Mouse (Mus musculus) hindbrain, embryonic 11.5 days (tissue): ENCODE results near the gene Ift88. TPM values are rescaled to one million over a fixed set of nuclear protein-coding genes. Genes with fewer than 3 reads are reported as not detected.
"Not testable (repeated sequence)": the region's sequence is repeated elsewhere in the genome, so short reads cannot be mapped to it uniquely, and the experiment has no call there.

Experiments used
- ATAC-seq: fragments of 200-750 bp; cut with Nextera tagmentation; 2 replicates; pipeline ENCODE4 v1.8.0; 2017; ENCODE audit warnings: mild to moderate bottlenecking, moderate TSS enrichment, moderate library complexity; ENCODE audit not compliant: low FRiP score
- DNase-seq: peaks from one replicate; pipeline ENCODE4 v3.0.0-alpha.2; 2015; ENCODE audit warnings: low spot score
- H3K27ac ChIP-seq: fragments of 300-500 bp; sonication (generic); 2 replicates; pipeline ENCODE4 v1.5.1; 2014; ENCODE audit warnings: mild to moderate bottlenecking, low read depth, low read length
- H3K27me3 ChIP-seq: fragments of 300-500 bp; sonication (generic); 2 replicates; pipeline ENCODE4 v1.6.1; 2014; ENCODE audit warnings: mild to moderate bottlenecking, low read length, moderate library complexity, mixed read lengths; ENCODE audit not compliant: control insufficient read depth, insufficient read depth
- H3K36me3 ChIP-seq: fragments of 300-500 bp; sonication (generic); 2 replicates; pipeline ENCODE4 v1.6.1; 2014; ENCODE audit warnings: mild to moderate bottlenecking, low read length, moderate library complexity, mixed read lengths; ENCODE audit not compliant: control insufficient read depth, insufficient read depth
- H3K4me1 ChIP-seq: fragments of 300-500 bp; sonication (generic); replicated peaks from 2 replicates; pipeline ENCODE4 v1.6.1; 2014; ENCODE audit warnings: low read length, mixed read lengths; ENCODE audit not compliant: control insufficient read depth, insufficient read depth
- H3K4me2 ChIP-seq: fragments of 300-500 bp; sonication (generic); replicated peaks from 2 replicates; pipeline ENCODE4 v1.6.1; 2014; ENCODE audit warnings: mild to moderate bottlenecking, low read depth, low read length
- H3K4me3 ChIP-seq: fragments of 300-500 bp; sonication (generic); 2 replicates; pipeline ENCODE4 v1.5.1; 2014; ENCODE audit warnings: low read depth, low read length
- H3K9ac ChIP-seq: fragments of 300-500 bp; sonication (generic); 2 replicates; pipeline ENCODE4 v1.6.1; 2014; ENCODE audit warnings: low read depth, low read length
- H3K9me3 ChIP-seq: fragments of 300-500 bp; sonication (generic); 2 replicates; pipeline ENCODE4 v1.6.1; 2016; ENCODE audit warnings: low read length; ENCODE audit not compliant: control insufficient read depth
- WGBS: fragments of 180-500 bp; shearing (Covaris S2); extraction: QIAGEN DNeasy Blood & Tissue Kit; methylation state at CpG from one replicate; pipeline ENCODE4 v1.1.7; 2014; 5-methylcytosine and 5-hydroxymethylcytosine counted together
- polyA plus RNA-seq: library from polyadenylated mRNA; unstranded; fragments of >200 nt; fragmentation: Nextera tagmentation; extraction: Ambion mirVana; gene quantifications from 2 replicates; pipeline ENCODE4 v1.2.1, GENCODE M21; 2014

Ift88 gene
- polyA plus RNA-seq, 1 experiment from 2014 or later: 21.4 TPM

GRCm38 (mm10) chr14:57409106-57409505 lies 14.8 kb upstream of the Ift88 start:
- Histone ChIP-seq H3K36me3 (no peaks in the 10 kb centered on the region), H3K9ac (no peak overlapping the region), H3K4me3 (no peak overlapping the region), H3K27ac (no peak overlapping the region), H3K9me3 (no peaks in the 10 kb centered on the region), H3K4me2 (no peak overlapping the region), H3K27me3 (no peaks in the 10 kb centered on the region), H3K4me1 (no peaks in the 10 kb centered on the region)
- WGBS: 40% methylated on average over 6 of the region's 6 CpGs
- no peak for DNase-seq
- ATAC-seq: no peak

GRCm38 (mm10) chr14:57412166-57412565 lies 11.7 kb upstream of the Ift88 start:
- no peak overlapping the region for H3K9ac ChIP-seq
- H3K27ac ChIP-seq: no peak overlapping the region
- no peaks in the 10 kb centered on the region for H3K27me3 ChIP-seq
- no peak overlapping the region for H3K4me2 ChIP-seq
- DNase-seq (peak; percentile 19), ATAC-seq (no peak)
- no peaks in the 10 kb centered on the region for H3K36me3 ChIP-seq
- no peaks in the 10 kb centered on the region for H3K9me3 ChIP-seq
- no peak overlapping the region for H3K4me3 ChIP-seq
- H3K4me1 ChIP-seq: no peaks in the 10 kb centered on the region
- WGBS: 69% methylated on average over 7 of the region's 7 CpGs

DNA sequence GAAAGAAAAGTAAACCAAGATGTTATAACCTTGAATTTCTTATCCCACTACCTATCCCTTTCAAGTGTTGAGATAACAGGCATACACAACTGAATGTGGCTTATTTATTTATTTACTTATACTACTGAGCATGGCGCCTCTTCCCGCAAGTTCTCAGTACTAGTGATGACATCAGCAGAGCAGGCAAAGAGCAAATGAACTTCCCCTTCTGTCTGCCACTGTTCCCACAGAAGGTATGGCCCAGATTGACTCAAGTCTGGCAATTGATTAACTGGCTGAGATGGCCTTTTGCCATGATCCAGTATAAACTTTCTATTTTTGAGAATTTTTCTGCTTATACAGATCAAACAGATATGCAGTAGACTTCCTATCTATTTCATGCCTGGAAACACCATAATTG lies 6.7 kb upstream of the Ift88 start:
- ATAC-seq (no peak), DNase-seq (no peak)
- H3K9ac ChIP-seq: no peak overlapping the region
- H3K27me3 ChIP-seq: no peaks in the 10 kb centered on the region
- no peaks in the 10 kb centered on the region for H3K9me3 ChIP-seq
- H3K4me2 ChIP-seq: no peak overlapping the region
- H3K36me3 ChIP-seq: no peaks in the 10 kb centered on the region
- WGBS: 92% methylated on average over 2 of the region's 2 CpGs
- H3K27ac ChIP-seq: no peak overlapping the region
- no peak overlapping the region for H3K4me3 ChIP-seq
- H3K4me1 ChIP-seq: no peaks in the 10 kb centered on the region

- Histone ChIP-seq H3K4me2 (peak overlapping the region; percentile 57), H3K9ac (peak overlapping the region; percentile 82), H3K4me3 (peak overlapping the region; percentile 75), H3K36me3 (no peaks in the 10 kb centered on the region), H3K27me3 (no peaks in the 10 kb centered on the region), H3K27ac (peak overlapping the region; percentile 58; the same call in 1 of the 2 replicates), H3K4me1 (no peaks in the 10 kb centered on the region), H3K9me3 (no peaks in the 10 kb centered on the region)
- ATAC-seq (peak; percentile 88), DNase-seq (no peak)
- WGBS: 1% methylated on average over 16 of the region's 24 CpGs
Measured at GRCm38 (mm10) chr14:57424212-57424561, 325 bp downstream of the Ift88 start.

DNA sequence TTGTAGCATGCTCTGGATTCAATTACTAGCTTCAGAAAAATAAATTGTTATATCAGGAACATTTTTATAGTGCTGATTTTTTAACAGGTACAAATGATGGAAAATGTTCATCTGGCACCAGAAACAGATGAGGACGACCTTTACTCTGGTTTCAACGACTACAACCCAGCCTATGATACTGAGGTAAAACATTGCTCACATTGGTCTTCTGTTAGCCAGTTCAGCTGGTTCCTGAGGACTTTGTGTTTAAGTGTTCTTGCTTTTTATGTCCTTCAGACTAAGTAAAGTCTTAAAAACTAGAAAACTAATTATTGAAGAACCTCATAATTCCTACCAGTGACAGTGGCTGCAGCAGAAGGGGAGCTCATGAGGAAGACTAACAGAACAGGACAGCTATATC lies 6.6 kb downstream of the Ift88 start:
- WGBS: 89% methylated on average over 2 of the region's 2 CpGs

GRCm38 (mm10) chr14:57452516-57452915 lies 28.7 kb downstream of the Ift88 start:
- ATAC-seq (no peak), DNase-seq (no peak)
- Histone ChIP-seq H3K9ac (no peak overlapping the region), H3K36me3 (no peaks in the 10 kb centered on the region), H3K4me2 (no peak overlapping the region), H3K27ac (no peak overlapping the region), H3K9me3 (no peaks in the 10 kb centered on the region), H3K4me1 (no peaks in the 10 kb centered on the region), H3K27me3 (no peaks in the 10 kb centered on the region), H3K4me3 (no peak overlapping the region)
- WGBS: 84% methylated on average over 1 of the region's 1 CpGs

More for the DNA sequence above, 6.6 kb downstream of the Ift88 start:
- no peak overlapping the region for H3K9ac ChIP-seq
- H3K4me3 ChIP-seq: no peak overlapping the region
- H3K9me3 ChIP-seq: no peaks in the 10 kb centered on the region
- no peaks in the 10 kb centered on the region for H3K4me1 ChIP-seq
- ATAC-seq (no peak), DNase-seq (no peak)
- no peaks in the 10 kb centered on the region for H3K27me3 ChIP-seq
- no peak overlapping the region for H3K27ac ChIP-seq
- H3K4me2 ChIP-seq: no peak overlapping the region
- no peaks in the 10 kb centered on the region for H3K36me3 ChIP-seq

DNA sequence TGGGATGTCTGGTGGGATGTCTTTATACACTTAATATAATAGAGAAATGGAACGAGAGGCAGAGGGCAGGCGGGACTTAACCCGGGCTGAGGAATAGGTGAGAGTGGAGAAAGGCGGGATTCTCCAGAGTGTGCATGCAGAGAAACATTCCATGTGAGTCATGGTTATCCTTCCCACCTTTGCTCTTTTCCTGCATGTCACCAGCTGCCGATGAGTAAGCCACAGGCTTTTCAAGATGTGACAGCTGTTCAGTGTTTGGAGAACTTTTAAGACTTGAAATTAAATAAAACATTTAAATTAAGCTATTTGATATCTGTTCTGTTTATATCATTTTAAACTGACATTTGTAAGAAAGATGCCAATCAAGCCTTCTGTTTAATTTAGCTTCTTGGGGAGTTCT lies 36.0 kb downstream of the Ift88 start:
- Histone ChIP-seq H3K9ac (no peak overlapping the region), H3K4me3 (no peak overlapping the region), H3K4me2 (no peak overlapping the region), H3K27ac (no peak overlapping the region), H3K27me3 (no peaks in the 10 kb centered on the region), H3K9me3 (no peaks in the 10 kb centered on the region), H3K36me3 (no peaks in the 10 kb centered on the region), H3K4me1 (no peaks in the 10 kb centered on the region)
- 91% methylated on average over 5 of the region's 5 CpGs for WGBS
- ATAC-seq: no peak
- DNase-seq: no peak

DNA sequence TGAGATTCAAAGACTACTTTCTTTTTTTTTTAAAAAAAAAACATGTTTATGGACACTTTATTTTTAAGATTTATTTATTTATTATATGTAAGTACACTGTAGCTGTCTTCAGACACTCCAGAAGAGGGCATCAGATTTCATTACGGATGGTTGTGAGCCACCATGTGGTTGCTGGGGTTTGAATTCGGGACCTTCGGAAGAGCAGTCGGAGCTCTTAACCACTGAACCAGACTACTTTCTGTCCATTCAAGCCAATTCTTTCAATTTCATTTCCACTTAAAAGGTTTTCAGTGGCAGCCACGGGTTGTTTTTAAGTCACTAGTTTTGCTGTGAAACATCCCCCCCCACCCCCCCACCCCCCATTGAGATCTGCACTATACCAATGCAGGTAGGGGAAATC lies 36.5 kb downstream of the Ift88 start:
- not testable (repeated sequence) for ATAC-seq, H3K9ac ChIP-seq, H3K4me3 ChIP-seq, DNase-seq, H3K4me2 ChIP-seq, H3K4me1 ChIP-seq, H3K9me3 ChIP-seq, H3K27ac ChIP-seq, H3K27me3 ChIP-seq, H3K36me3 ChIP-seq
- WGBS: 80% methylated on average over 5 of the region's 5 CpGs

DNA sequence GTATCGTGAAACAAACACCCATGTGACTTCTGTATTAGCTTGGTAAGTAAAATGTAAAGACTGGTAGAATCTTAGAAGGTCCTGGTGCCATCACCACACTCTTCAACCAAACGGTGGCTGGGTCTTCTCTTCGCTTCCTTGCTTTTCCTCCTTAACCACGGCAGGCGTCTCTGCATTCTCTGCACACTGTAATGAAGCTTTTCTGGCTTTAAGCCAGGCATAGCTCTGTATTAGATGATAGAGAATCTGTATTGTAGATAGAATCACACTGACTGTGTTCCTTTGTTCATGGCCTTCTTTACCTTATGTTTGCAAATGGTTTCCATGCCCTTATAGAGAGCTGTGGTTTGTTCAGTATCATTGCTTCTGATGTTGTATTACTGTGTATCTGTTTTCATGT lies 39.0 kb downstream of the Ift88 start:
- Histone ChIP-seq H3K9ac (no peak overlapping the region), H3K27ac (no peak overlapping the region), H3K36me3 (no peaks in the 10 kb centered on the region), H3K4me1 (no peaks in the 10 kb centered on the region), H3K4me3 (no peak overlapping the region), H3K27me3 (no peaks in the 10 kb centered on the region), H3K4me2 (no peak overlapping the region), H3K9me3 (no peaks in the 10 kb centered on the region)
- 92% methylated on average over 5 of the region's 5 CpGs for WGBS
- DNase-seq (no peak), ATAC-seq (no peak)
